ENCODE assay signal across 23 mouse cellular contexts in genomic region chr4:91929232-91929631, GRCm38 (mm10).
DNase-seq lines count a peak whose midpoint lies in the region; ATAC-seq and TF ChIP-seq lines count a peak whose summit lies in the region.
"Had no signal": no experiment of that assay in that cellular context is flagged by ENCODE, and none has a peak within 500 bp of the region (broad histone marks: within the 10 kb centered on the region; RNA-seq: fewer than 3 reads in every experiment).

No protein-coding gene starts in this region.

- WGBS in forebrain, embryonic 11.5 days: 40% methylated on average over 5 of the region's 5 CpGs
- WGBS in forebrain, postnatal 0 days: 27% methylated on average over 5 of the region's 5 CpGs
- WGBS in midbrain, embryonic 11.5 days: 56% methylated on average over 5 of the region's 5 CpGs
- WGBS in midbrain, embryonic 10.5 days: 57% methylated on average over 5 of the region's 5 CpGs
- WGBS in midbrain, embryonic 16.5 days: 23% methylated on average over 5 of the region's 5 CpGs

- no peak overlapping the region for H3K4me3 ChIP-seq in forebrain, embryonic 11.5 days (ENCODE audit: low read depth, low read length)
- H3K4me3 ChIP-seq in forebrain, postnatal 0 days (ENCODE audit: low read depth, low read length): no peak overlapping the region
- H3K4me3 ChIP-seq in midbrain, embryonic 11.5 days (ENCODE audit: low read depth, low read length): no peak overlapping the region
- H3K4me3 ChIP-seq in midbrain, embryonic 10.5 days: no peak overlapping the region
- no peak overlapping the region for H3K4me3 ChIP-seq in midbrain, embryonic 16.5 days (ENCODE audit: low read depth, low read length)
- H3K4me3 ChIP-seq: embryonic facial prominence, embryonic 15.5 days; erythroblast, embryonic 14.5 days; gastrocnemius, adult 2 months; heart, embryonic 12.5 days had no signal

- no peak for DNase-seq in forebrain, embryonic 11.5 days (ENCODE audit: low spot score)
- no peak for DNase-seq in forebrain, postnatal 0 days
- no peak for DNase-seq in midbrain, embryonic 11.5 days (ENCODE audit: low spot score, missing footprints)
- DNase-seq in midbrain, embryonic 10.5 days (ENCODE audit: low spot score): no peak
- DNase-seq in layer of hippocampus, postnatal 10 days (ENCODE audit: low spot score in 2 of 2): no peak
- no peak for DNase-seq in layer of hippocampus, postnatal 36 days
- DNase-seq: adrenal gland, adult 8-10 months; adrenal gland, postnatal 36 days; B cell, adult 2 months; cerebellum, adult 11 months; cerebellum, adult 8-10 months; cerebellum, postnatal 14 days; embryo, embryonic 11 days; gastrocnemius, adult 2 months; gastrocnemius, postnatal 25 days; heart, postnatal 36 days had no signal

- H3K27ac ChIP-seq in forebrain, embryonic 11.5 days (ENCODE audit: low read depth, low read length): no peak overlapping the region
- no peak overlapping the region for H3K27ac ChIP-seq in forebrain, postnatal 0 days (ENCODE audit: low read depth, low read length)
- H3K27ac ChIP-seq in midbrain, embryonic 11.5 days (ENCODE audit: low read depth, low read length): no peak overlapping the region
- no peak overlapping the region for H3K27ac ChIP-seq in midbrain, embryonic 10.5 days (replicated peaks)
- H3K27ac ChIP-seq in midbrain, embryonic 16.5 days (ENCODE audit: low read length): 0 out of 2 replicates have a peak overlapping the region, but pooled peaks have one; percentile 17
- H3K27ac ChIP-seq: embryonic facial prominence, embryonic 15.5 days; gastrocnemius, adult 2 months had no signal

- H3K36me3 ChIP-seq in forebrain, embryonic 11.5 days (ENCODE audit: control insufficient read depth, insufficient read depth, low read length): no peaks in the 10 kb centered on the region
- no peaks in the 10 kb centered on the region for H3K36me3 ChIP-seq in forebrain, postnatal 0 days (ENCODE audit: insufficient read depth)
- H3K36me3 ChIP-seq in midbrain, embryonic 11.5 days (ENCODE audit: control insufficient read depth, insufficient read depth, low read length): no peaks in the 10 kb centered on the region
- no peaks in the 10 kb centered on the region for H3K36me3 ChIP-seq in midbrain, embryonic 10.5 days
- H3K36me3 ChIP-seq in midbrain, embryonic 16.5 days (ENCODE audit: control insufficient read depth, insufficient read depth, low read length): no peaks in the 10 kb centered on the region
- H3K36me3 ChIP-seq: embryonic facial prominence, embryonic 15.5 days; G1E; heart, embryonic 12.5 days had no signal

- no peaks in the 10 kb centered on the region for H3K9me3 ChIP-seq in forebrain, embryonic 11.5 days (ENCODE audit: control insufficient read depth, low read length)
- no peaks in the 10 kb centered on the region for H3K9me3 ChIP-seq in forebrain, postnatal 0 days (ENCODE audit: low read length)
- H3K9me3 ChIP-seq in midbrain, embryonic 11.5 days (ENCODE audit: control insufficient read depth, low read length): no peaks in the 10 kb centered on the region
- H3K9me3 ChIP-seq in midbrain, embryonic 10.5 days (replicated peaks): no peaks in the 10 kb centered on the region
- H3K9me3 ChIP-seq in midbrain, embryonic 16.5 days (replicated peaks; ENCODE audit: control insufficient read depth, low read length, poor library complexity, severe bottlenecking): no peaks in the 10 kb centered on the region
- H3K9me3 ChIP-seq: embryonic facial prominence, embryonic 15.5 days; heart, embryonic 12.5 days had no signal

- peak; percentile 42; the same call in 1 of the 2 replicates for ATAC-seq in forebrain, embryonic 11.5 days (replicated peaks; ENCODE audit: low FRiP score)
- no peak for ATAC-seq in forebrain, postnatal 0 days
- peak; percentile 44 for ATAC-seq in midbrain, embryonic 11.5 days (ENCODE audit: low FRiP score)
- peak; percentile 89 for ATAC-seq in midbrain, embryonic 16.5 days
- ATAC-seq: CD4-positive, CD25-positive, alpha-beta regulatory T cell, adult 4 months; hindbrain, embryonic 16.5 days had no signal

- H3K9ac ChIP-seq in forebrain, embryonic 11.5 days (ENCODE audit: low read length): no peak overlapping the region
- no peak overlapping the region for H3K9ac ChIP-seq in forebrain, postnatal 0 days
- no peak overlapping the region for H3K9ac ChIP-seq in midbrain, embryonic 11.5 days (ENCODE audit: low read length)
- H3K9ac ChIP-seq in midbrain, embryonic 16.5 days (ENCODE audit: low read depth, low read length): no peak overlapping the region
- H3K9ac ChIP-seq: embryonic facial prominence, embryonic 15.5 days; heart, embryonic 12.5 days had no signal

- no peaks in the 10 kb centered on the region for H3K27me3 ChIP-seq in forebrain, embryonic 11.5 days (ENCODE audit: control insufficient read depth, insufficient read depth, low read length)
- H3K27me3 ChIP-seq in forebrain, postnatal 0 days (ENCODE audit: insufficient read depth, low read length): no peaks in the 10 kb centered on the region
- H3K27me3 ChIP-seq in midbrain, embryonic 11.5 days (ENCODE audit: control insufficient read depth, insufficient read depth, low read length): no peaks in the 10 kb centered on the region
- H3K27me3 ChIP-seq in midbrain, embryonic 10.5 days (ENCODE audit: low read depth, poor library complexity, severe bottlenecking): no peaks in the 10 kb centered on the region
- H3K27me3 ChIP-seq in midbrain, embryonic 16.5 days (ENCODE audit: control insufficient read depth, insufficient read depth, low read depth, low read length): no peaks in the 10 kb centered on the region
- H3K27me3 ChIP-seq: embryonic facial prominence, embryonic 15.5 days; heart, embryonic 12.5 days had no signal

- no peak overlapping the region for H3K4me2 ChIP-seq in forebrain, embryonic 11.5 days (ENCODE audit: low read depth, low read length, severe bottlenecking)
- H3K4me2 ChIP-seq in forebrain, postnatal 0 days (ENCODE audit: low read depth): no peak overlapping the region
- no peak overlapping the region for H3K4me2 ChIP-seq in midbrain, embryonic 11.5 days
- H3K4me2 ChIP-seq in midbrain, embryonic 16.5 days (ENCODE audit: low read length): no peak overlapping the region
- H3K4me2 ChIP-seq: embryonic facial prominence, embryonic 15.5 days; heart, embryonic 12.5 days had no signal

- no peak for TF ChIP-seq CTCF in forebrain, postnatal 0 days (IDR thresholded peaks at IDR 0.05; ENCODE audit: low read depth)

- H3K4me1 ChIP-seq in forebrain, embryonic 11.5 days (replicated peaks; ENCODE audit: control insufficient read depth, insufficient read depth, low read length): 0 out of 2 replicates have a peak, but pooled peaks cover 2% of the 10 kb centered on the region
- H3K4me1 ChIP-seq in forebrain, postnatal 0 days (ENCODE audit: insufficient read depth): no peaks in the 10 kb centered on the region
- no peaks in the 10 kb centered on the region for H3K4me1 ChIP-seq in midbrain, embryonic 11.5 days (ENCODE audit: control insufficient read depth, insufficient read depth, low read length)
- no peaks in the 10 kb centered on the region for H3K4me1 ChIP-seq in midbrain, embryonic 10.5 days
- H3K4me1 ChIP-seq in midbrain, embryonic 16.5 days (ENCODE audit: control insufficient read depth, insufficient read depth, low read length): peaks cover 5% of the 10 kb centered on the region; the same call in 1 of the 2 replicates
- H3K4me1 ChIP-seq: embryonic facial prominence, embryonic 15.5 days; heart, embryonic 12.5 days had no signal
